Mouse (Mus musculus): ENCODE measurements around the gene Unc119b.
A peak's percentile ranks its signal among the peaks of the same experiment; 100 is the strongest.
"Not testable (repeated sequence)": the region's sequence is repeated elsewhere in the genome, so short reads cannot be mapped to it uniquely, and the experiment has no call there.

The Unc119b gene

GRCm38 (mm10) chr5:115158040-115158983 lies 23.5 kb upstream of the Unc119b start, which contains the start of gene Mlec:
Gene Mlec, minus strand, starts transcription at chr5:115158179.
- ATAC-seq (ENCODE audit: low TSS enrichment) = peak; percentile 91

- no peak for ATAC-seq (ENCODE audit: low TSS enrichment)
Measured at GRCm38 (mm10) chr5:115156933-115157589, 22.3 kb upstream of the Unc119b start.

- no peak for ATAC-seq (ENCODE audit: low TSS enrichment)
Measured at GRCm38 (mm10) chr5:115156401-115156800, 21.6 kb upstream of the Unc119b start.

- no peak for ATAC-seq (ENCODE audit: low TSS enrichment)
Measured at GRCm38 (mm10) chr5:115155831-115156230, 21.1 kb upstream of the Unc119b start.

GRCm38 (mm10) chr5:115155156-115155631 lies 20.4 kb upstream of the Unc119b start:
- no peak for ATAC-seq (ENCODE audit: low TSS enrichment)

- ATAC-seq (ENCODE audit: low TSS enrichment) = no peak
Measured at GRCm38 (mm10) chr5:115152132-115152956, 17.6 kb upstream of the Unc119b start.

- ATAC-seq (ENCODE audit: low TSS enrichment) = no peak
Measured at GRCm38 (mm10) chr5:115151457-115151856, 16.7 kb upstream of the Unc119b start.

GRCm38 (mm10) chr5:115150991-115151390 lies 16.2 kb upstream of the Unc119b start:
- ATAC-seq (ENCODE audit: low TSS enrichment) = no peak

GRCm38 (mm10) chr5:115149675-115150459 lies 15.1 kb upstream of the Unc119b start:
- ATAC-seq (ENCODE audit: low TSS enrichment) = no peak

- not testable (repeated sequence) for ATAC-seq (ENCODE audit: low TSS enrichment)
Measured at GRCm38 (mm10) chr5:115148872-115149271, 14.1 kb upstream of the Unc119b start.

GRCm38 (mm10) chr5:115148378-115148777 lies 13.6 kb upstream of the Unc119b start:
- no peak for ATAC-seq (ENCODE audit: low TSS enrichment)

- ATAC-seq (ENCODE audit: low TSS enrichment) = no peak
Measured at GRCm38 (mm10) chr5:115147388-115147787, 12.6 kb upstream of the Unc119b start.

- ATAC-seq (ENCODE audit: low TSS enrichment) = no peak
Measured at GRCm38 (mm10) chr5:115146747-115147130, 12.0 kb upstream of the Unc119b start.

- ATAC-seq (ENCODE audit: low TSS enrichment) = 0 out of 2 replicates have a peak, but pooled peaks have one; percentile 42
Measured at GRCm38 (mm10) chr5:115145976-115146746, 11.4 kb upstream of the Unc119b start.

- ATAC-seq (ENCODE audit: low TSS enrichment) = no peak
Measured at GRCm38 (mm10) chr5:115145253-115145968, 10.6 kb upstream of the Unc119b start.

- ATAC-seq (ENCODE audit: low TSS enrichment) = no peak
Measured at GRCm38 (mm10) chr5:115144471-115144870, 9.7 kb upstream of the Unc119b start.

- peak; percentile 47; the same call in 1 of the 2 replicates for ATAC-seq (ENCODE audit: low TSS enrichment)
Measured at GRCm38 (mm10) chr5:115143552-115143951, 8.8 kb upstream of the Unc119b start.

- no peak for ATAC-seq (ENCODE audit: low TSS enrichment)
Measured at GRCm38 (mm10) chr5:115142166-115142697, 7.5 kb upstream of the Unc119b start.

- ATAC-seq (ENCODE audit: low TSS enrichment) = no peak
Measured at GRCm38 (mm10) chr5:115140726-115141125, 6.0 kb upstream of the Unc119b start.
